Mouse (Mus musculus) testis, adult 2 months (tissue): ENCODE measurements around the gene Arl5c.

Experiments
- CTCF ChIP-seq: fragments of 200-500 bp; IDR thresholded peaks from 2 replicates; pipeline ENCODE4 v1.5.1; 2012; ENCODE audit warnings: low read depth, mild to moderate bottlenecking, inconsistent platforms, low read length, moderate library complexity; ENCODE audit not compliant: control insufficient read depth, insufficient read depth, insufficient replicate concordance
- POLR2A ChIP-seq: fragments of 200-500 bp; IDR thresholded peaks from 2 replicates; pipeline ENCODE4 v1.6.1; 2012; ENCODE audit warnings: low read depth, mild to moderate bottlenecking, inconsistent platforms, low read length, moderate library complexity; ENCODE audit not compliant: control insufficient read depth

GRCm38 (mm10) chr11:98044074-98044473 is 48.1 kb upstream of the Arl5c start:
- TF ChIP-seq POLR2A (no peak), CTCF (no peak)
